Mouse (Mus musculus) ES-E14 (cell line): Measurements from ENCODE around the gene Slc35d2.

Experiments used
- CHD2 ChIP-seq: IDR thresholded peaks from 2 replicates; pipeline ENCODE4 v1.6.1; 2014; ENCODE audit warnings: mild to moderate bottlenecking, low read depth, low read length, inconsistent platforms
- HCFC1 ChIP-seq: IDR thresholded peaks from 2 replicates; pipeline ENCODE4 v1.6.1; 2012; ENCODE audit warnings: low read length, inconsistent platforms, borderline replicate concordance; ENCODE audit not compliant: insufficient read depth
- MAFK ChIP-seq: IDR thresholded peaks from 2 replicates; pipeline ENCODE4 v1.6.1; 2014; ENCODE audit warnings: mild to moderate bottlenecking, low read depth, low read length, inconsistent platforms; ENCODE audit not compliant: insufficient read depth
- ZC3H11A ChIP-seq: IDR thresholded peaks from 2 replicates; pipeline ENCODE4 v1.6.1; 2012; ENCODE audit warnings: low read depth, mild to moderate bottlenecking, inconsistent platforms, low read length, borderline replicate concordance
- ZNF384 ChIP-seq: IDR thresholded peaks from 2 replicates; pipeline ENCODE4 v1.6.1; 2012; ENCODE audit warnings: low read depth, low read length, inconsistent platforms

DNA sequence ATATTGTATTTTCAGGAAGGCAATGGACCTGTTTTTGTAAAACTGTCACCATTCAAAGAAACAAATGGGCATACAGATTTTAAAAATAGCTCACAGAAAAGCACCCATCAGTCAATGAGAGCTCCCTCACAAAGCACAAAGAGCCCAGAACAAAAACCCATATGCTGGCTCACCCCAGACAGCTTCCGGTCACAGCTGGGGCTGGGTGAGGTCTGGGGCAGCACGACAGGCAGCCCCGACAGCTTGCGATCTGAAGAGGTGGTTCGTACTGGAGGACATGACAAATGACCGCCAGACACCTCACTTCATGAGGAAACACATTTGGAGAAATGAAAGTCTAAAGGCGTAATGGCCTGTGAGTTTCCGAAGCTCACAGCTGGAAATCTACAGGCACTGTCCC is 21.6 kb downstream of the Slc35d2 start:
- TF ChIP-seq HCFC1 (no peak), ZNF384 (0 out of 2 replicates have a peak, but pooled peaks have one; percentile 42), ZC3H11A (no peak), CHD2 (no peak), MAFK (no peak)
